Mouse (Mus musculus) heart, postnatal 0 days (tissue): ENCODE data around the gene Olfr1396.

ENCODE experiments used
- CTCF ChIP-seq: IDR thresholded peaks from 2 replicates; pipeline ENCODE4 v1.5.1; 2016; ENCODE audit warnings: antibody characterized with exemption, control low read depth, low read depth
- EP300 ChIP-seq: IDR thresholded peaks from 2 replicates; pipeline ENCODE4 v1.6.1; 2016; ENCODE audit warnings: antibody characterized with exemption, low read depth

DNA sequence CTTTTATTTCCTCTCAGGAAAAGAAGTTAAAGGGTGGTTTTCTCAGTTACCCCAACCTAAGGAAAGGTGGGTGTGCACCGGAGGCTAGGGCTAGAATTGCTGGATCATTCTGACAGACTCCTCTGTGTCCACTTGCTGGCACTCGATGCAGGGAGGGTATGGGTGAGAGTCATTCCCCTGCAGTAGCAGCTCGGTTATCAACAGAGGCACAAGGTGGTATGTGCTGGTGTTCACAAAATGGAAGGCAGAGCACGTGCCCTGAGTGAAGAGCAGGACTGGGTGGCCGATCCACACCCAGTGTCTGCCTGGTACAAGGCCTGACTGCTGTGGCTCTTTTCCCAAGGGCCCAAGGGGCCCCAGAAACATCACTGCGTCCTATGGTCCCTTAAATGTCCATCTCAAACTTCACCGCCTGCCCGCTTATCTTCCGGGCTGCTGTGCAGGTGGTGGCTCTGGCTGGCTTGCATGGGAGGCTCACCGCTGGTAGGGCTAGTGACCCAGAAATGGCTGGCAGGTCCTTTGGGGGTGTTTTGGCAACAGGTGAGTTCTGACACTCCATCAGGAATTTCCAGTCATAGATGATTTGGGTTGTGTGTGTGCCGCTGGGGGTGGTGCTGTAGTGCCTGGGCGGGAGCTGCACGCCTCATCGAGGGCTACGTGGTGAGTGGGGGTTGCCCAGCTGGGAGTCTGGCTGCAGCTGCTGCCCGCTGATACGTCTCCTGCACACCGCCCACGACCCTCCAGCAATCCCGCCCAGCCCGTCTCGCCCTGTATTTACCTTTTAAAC lies 26.7 kb downstream of the Olfr1396 start:
- TF ChIP-seq CTCF (no peak), EP300 (no peak)
